Mouse (Mus musculus) megakaryocyte-erythroid progenitor cell, adult 5-6 weeks (primary cell): Measurements from ENCODE around the gene Mkln1. TPM values are rescaled to one million over a fixed set of nuclear protein-coding genes. Genes with fewer than 3 reads are reported as not detected.
"Not testable (repeated sequence)": the region's sequence is repeated elsewhere in the genome, so short reads cannot be mapped to it uniquely, and the experiment has no call there.

Experiments used
- ATAC-seq: replicated peaks from 2 replicates; pipeline ENCODE4 v1.8.0; 2016; ENCODE audit warnings: mild to moderate bottlenecking, inconsistent platforms; ENCODE audit not compliant: severe bottlenecking, poor library complexity, low FRiP score, low TSS enrichment
- total RNA-seq, 2 experiments: library from RNA; stranded (forward) in 1 of 2; stranded (reverse) in 1 of 2; fragments of 200-1000, 215-1000 nt in 1 of 2; fragments of >200 nt in 1 of 2; fragmentation: Nextera tagmentation in 1 of 2; gene quantifications; 2 replicates each; pipeline ENCODE4 v1.2.3; 2014 to 2017

Gene Mkln1
- total RNA-seq, 2 experiments from 2014 or later = 130 to 186 TPM

DNA sequence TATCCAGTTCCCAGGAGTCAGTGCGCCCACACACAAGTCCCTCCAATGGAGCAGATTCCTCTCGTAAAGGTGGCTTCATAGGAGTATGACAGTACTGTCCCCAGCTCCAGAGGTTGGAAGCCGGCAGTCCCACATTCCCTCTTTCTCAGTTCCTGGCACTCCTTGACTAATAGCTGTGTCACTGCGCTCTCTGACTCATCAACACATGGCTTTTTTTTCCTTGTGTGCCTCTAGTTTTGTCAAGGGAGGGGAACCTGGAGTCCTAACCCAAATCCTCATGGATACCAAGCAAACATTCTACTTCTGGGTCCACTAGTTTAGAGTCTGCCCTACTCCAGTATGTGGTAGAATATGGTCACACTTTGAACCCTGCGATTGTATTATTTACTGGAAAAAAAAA lies 136.2 kb downstream of the Mkln1 start:
- no peak for ATAC-seq

DNA sequence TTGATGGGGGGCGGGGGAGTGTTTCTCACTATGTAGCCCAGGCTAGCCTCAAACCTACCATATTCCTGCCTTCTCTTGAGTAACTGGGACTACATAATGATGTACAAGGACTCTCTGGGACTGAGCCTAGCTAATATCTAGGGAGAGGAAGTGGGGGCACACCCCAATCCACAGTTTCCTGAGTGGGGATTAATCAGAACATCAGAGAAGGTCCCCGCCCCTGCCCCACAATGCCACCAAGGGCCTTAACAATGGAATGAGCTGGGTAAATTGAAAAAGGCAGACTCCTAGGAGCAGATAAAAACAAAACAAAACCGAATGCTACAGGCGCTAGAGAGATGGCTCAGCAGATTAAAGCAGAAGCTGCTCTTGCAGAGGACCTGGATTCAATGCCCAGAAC lies 138.7 kb downstream of the Mkln1 start:
- ATAC-seq = no peak

DNA sequence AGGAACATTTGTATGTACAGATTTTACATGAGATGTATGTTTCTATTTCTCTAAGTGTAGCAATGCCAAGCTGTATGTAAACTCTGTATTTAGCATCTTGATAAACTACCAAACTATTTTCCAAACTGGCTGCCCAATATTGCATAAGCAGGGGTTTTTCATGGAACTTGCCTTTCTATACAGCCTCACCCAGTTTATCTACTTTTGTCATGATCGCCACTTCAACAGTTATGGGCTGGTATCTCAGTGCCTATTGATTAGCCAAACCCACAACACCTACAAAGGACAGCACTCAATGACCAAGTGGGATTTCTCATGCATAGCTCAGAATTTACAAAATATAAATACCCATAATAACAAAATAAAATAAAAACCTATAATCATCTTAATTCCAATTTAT lies 139.6 kb downstream of the Mkln1 start:
- ATAC-seq = no peak

DNA sequence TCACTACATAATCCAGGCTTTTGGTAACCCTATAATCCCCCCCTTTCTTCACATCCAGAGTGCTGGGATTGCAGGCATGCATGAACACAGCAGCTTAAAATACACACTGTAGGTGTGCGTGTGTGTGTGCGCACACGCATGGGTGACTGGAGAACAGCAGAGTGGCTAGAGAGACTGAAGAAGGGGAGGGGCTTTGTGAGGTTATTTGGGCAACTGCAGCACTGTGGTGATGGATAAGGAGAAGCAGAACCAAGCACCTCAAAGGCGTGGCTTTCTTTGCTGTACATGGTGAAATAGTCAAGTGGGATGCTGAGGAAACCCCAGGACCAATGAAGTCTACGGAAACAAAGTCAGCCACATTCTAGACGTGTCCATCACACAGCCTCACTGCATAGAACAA lies 141.5 kb downstream of the Mkln1 start:
- no peak for ATAC-seq

DNA sequence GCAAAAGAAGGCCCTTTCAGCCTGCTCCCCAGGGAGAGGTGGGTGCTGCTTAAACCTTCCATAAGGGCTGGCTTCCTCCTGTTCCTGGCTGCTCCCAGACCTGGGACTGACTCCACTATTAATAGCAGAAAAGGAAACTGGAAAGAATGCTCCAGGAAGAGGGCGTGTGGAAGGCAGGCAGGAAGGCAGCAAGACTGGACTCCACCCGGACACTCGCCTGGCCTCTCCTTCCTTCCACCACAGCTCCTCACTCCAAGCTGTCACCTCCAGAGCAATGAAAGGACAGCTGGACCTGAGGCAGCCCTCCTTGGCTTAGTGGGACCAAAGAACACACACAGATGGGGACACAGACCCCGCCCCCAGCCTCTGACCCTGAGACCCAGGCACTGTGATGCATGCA lies 145.8 kb downstream of the Mkln1 start:
- ATAC-seq = no peak

DNA sequence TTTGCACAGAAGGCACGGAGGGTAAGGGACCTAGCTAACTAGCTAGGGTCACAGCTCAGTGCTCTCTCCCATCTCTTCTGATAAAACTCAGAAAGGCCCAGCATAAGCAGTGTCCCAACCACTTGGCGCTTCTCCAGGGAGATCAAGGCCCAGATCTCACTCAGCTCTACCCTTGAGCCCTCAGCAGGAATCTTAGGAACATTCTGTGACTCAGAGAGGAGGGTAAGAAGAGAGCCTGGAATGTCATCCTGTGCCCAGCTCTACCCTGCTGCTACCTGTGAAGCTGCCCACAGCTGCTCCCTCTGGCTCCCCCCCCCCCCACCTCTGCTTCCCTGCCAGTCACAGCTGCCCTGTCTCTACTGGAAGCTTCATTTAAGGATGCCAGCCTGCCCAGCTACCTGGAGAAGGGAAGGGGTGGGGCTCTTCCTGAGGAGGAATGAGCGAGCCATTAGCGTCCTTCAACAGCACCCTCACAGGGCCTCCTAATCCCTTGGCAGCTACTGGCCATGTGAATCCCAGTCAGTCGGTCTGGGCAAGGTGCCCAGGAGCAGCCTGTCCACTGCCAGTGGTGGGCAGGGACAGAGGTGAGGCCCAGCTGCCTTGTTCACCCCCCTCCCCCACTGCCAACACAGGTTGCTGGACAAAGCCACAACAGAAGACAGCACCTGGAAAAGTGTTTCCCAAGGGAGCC lies 151.0 kb downstream of the Mkln1 start:
- ATAC-seq = no peak

DNA sequence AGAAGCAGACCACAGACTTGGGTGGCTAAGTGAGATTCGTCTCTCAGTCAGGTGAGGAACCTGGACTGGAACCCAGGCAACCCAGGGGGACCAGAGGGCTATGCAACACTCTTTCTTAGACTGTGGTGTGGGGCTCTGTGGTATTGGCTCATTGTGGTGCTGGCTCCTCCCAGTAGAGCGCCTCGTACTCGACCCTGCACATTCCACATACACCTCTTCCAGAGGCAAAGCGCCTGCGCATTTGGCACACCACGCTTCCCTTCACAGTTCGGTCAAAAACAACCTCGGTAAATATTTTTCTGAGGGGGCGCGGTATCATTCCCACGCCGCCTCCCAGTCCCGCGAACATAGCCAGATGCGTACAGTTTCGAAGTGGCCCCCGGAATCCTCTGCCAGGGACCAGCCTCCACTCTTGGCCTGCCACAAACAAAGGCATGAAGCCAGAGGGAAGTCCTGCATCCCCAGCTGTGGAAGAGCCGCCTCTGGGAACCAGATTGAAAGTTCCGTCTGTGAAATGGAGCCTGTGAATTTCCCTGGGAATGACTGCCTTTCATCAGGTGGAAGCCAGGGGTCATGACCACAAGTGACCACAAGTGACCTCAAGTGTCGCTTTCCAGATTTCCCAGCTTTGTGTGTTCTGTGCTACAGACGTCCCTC lies 152.5 kb downstream of the Mkln1 start:
- ATAC-seq = no peak

DNA sequence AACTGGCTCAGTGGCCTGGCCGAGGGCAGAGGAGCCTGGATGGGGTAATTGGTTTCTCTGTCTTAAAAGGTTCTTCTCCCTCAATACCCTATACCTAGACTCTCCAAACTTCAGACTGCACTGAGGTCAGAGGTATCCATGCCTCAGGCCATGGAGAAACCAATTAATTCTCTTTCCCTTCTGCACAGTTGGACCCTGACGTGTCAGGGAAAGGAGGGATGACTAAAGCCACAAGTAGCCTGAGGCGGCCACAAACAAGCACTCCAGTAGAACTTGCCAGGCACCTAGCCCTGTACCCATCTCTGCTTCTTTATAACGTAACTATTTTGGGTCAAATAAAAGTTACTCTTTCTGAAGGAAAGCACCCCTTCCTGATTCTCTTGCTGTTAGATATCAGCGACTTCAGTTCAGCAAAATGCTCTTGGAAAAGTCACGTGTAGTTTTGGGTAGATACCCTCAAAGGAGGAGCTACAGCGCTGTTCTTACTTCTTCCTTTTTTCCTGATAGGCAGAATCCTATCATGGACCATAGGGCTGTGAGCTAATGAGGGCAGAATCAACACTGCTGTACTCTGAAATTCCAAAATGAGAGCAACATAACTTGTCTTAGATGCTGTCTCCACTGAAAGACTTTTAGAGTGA lies 158.0 kb downstream of the Mkln1 start:
- ATAC-seq = no peak

DNA sequence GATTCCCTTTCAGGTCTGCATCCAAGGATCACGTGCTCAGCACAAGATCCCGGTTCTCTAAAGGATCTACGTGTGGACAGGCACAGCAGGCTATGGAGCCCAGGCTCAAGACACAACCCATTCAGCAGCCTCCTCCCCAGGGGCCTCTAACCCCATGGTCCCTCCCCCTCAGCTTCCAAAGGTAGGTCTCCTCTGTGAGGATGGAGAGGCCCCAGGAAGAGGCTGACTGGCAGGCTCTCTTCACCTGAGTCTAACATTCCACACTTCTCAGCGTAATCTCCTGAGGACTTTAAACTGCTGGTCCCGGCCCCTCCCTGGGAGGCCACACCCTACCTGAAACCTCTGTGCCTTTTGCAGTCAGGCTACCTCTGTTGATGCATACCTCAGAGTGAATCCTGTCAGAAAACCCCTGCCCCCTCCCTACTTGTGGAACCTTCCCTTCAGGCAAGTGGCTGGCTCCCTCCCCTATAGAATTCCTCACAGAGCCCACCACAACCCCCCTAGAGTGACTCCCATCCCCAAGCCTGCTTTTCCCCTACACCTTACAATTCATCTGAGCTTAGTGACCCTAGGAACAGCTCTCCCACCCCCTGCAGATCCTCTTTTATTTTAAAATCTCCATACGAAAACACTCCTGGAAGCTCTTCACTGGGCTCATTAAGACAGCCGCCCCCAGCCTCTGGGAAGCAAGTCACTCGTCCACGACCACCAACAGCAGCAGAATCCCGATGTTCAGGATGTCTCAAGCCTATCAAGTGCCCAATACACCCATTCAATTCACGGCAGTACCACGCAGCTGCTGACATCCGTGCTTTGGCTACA lies 161.8 kb downstream of the Mkln1 start:
- ATAC-seq = no peak

DNA sequence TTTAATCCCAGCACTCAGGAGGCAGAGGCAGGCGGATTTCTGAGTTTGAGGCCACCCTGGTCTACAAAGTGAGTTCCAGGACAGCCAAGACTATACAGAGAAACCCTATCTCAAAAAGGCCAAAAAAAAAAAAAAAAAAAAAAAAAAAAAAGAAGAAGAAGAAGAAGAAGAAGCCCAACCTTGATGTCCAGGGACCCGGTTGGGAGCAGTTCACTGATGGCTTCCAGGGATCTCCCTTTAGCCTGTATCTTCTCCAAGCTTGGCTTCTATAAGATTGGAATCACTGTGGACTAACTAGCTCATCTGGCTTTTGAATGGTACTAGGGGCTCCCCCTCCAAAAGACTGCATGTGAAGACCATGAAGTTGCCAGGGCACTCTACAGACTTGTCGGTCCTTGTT lies 163.4 kb downstream of the Mkln1 start:
- not testable (repeated sequence) for ATAC-seq

DNA sequence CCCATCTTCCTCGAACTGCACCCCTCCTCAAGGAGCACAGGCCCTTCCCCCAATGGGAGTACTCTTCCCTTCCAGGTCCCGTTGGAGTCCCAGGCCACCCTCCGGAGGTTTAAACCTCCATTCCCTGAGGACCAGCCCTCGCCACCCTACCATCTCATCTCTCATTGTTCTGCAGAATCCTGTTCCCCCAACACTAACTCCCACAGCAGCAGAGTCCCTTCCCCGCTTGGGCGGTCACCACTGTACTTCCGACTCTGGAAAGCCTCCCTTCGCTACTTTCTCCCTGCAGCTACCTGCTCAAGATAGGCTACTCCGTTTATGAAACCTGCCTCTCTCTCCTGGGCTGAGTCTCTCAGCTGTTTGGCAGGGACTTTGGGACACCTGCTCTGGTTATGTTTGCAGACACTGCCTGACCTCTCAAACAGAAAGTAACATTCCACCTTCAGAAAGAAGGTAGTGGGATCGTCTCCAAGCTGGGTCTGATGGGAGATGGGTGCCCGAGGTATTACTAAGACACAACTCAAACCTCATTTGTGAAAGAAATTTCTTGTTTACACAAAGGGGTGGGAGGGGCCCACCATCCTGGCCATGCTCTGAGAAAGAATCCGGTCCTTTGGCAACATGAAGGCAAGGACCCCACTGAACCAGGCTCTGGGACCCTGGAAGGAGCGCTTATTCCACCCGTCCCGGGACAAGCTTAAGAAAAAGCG lies 164.0 kb downstream of the Mkln1 start:
- no peak for ATAC-seq

DNA sequence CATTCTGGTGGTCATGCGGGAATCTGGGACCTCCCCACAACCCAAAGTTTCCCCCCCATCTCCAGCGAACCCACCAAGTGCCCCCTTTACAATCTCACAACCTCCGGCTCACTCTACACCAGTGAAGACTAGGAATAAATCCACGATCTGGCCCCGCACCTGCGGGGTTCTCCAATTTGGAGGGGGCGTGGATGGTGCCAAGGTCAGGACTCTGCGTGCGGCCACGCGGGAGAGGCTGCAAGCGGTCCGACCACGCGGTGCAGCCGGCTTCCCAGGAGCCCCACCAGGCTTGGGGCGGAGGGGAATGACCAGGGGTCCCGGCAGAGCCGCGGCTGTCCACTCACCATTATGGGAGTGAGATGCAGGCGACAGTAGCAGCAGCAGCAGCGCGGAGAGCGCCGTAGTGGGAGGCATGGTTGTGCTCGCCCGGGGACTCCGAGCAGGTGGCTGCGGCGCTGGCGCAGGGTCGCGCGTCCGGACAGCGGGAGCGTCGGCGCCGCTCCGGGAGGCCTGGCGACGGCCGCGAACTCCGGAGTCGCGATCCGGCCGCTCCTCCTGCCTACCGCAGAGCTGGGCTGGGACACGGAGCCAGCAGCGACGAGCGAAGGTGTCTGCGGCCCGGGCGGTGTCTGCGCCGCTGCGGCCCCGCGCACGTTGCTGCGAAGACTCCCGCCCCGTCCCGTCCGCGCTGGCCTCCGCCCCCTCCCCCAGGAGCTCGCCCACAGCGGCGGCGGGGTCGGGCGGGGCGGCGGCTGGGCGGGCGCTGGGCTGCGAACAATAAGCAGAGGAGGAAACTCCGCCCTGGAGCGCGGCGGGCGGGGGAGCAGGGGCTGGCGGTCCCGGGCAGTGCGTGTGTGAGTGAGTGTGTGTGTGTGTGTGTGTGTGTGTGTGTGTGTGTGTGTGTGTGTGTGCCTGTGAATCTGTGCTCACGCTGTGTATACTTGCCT lies 165.0 kb downstream of the Mkln1 start, which contains the start of gene Podxl:
TSS of gene Podxl (minus strand) at position 747 of the 947 bp plus-strand sequence.
- peak; percentile 50 for ATAC-seq

DNA sequence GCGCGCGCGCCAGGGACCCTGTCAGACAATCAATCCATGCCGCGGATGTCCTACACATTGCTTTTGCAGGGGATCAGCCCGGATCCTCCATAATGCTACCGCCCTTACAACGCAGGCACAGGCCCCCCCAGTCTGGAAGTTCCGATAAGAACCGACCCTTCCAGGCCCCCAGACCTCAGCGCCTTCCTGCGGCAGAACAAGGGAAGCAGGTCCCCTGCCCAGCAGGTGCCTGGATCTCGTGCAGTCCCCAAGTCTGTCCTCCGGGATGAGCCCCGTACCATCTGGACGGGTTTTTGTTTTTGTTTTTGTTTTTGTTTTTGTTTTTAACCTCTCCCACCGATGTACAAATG lies 165.6 kb downstream of the Mkln1 start:
- no peak for ATAC-seq

DNA sequence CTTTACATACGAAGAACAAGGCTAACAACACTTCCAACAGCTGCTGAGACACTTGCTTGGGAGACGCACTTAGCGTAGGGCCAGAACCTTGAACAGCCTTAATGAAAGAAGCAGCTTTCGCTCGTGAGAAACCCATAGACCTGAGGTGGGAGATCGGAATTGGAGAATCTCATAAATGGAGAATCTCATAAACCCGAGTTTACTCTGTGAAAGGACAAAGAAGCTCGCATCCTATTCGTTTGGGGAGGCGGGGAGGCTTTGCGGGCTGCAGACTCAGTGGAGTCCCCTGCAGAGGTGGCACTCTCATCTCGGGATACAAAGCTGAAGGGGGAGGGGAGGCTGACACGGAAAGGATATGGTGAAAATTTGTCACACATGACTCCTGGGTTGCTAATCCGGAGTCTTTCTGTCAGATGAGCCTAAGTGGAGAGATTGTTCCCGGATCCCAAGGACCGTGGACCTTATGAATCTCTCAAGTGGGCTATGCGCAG lies 166.4 kb downstream of the Mkln1 start:
- ATAC-seq = no peak
